Mouse (Mus musculus): Measurements from ENCODE around the gene Pdss2.
"Not testable (repeated sequence)": the region's sequence is repeated elsewhere in the genome, so short reads cannot be mapped to it uniquely, and the experiment has no call there.

Gene Pdss2

DNA sequence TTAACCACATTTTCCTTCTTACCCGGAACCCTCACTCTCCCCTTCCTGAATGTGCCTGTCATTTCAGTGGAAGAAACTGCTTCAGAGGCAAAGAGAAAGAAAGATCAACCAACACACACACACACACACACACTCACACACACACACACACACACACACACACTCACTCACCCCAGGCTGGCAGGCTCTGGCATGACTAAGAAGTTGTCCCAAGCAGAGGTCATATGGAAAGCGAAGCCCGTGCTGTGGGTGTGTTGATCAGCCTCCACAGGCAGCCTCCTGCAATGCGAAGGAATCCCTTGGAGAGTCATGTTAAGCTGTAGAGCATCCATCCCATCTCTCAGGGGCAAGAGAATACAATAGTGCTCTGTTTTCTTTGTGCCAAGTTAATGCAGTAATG, 154.0 kb downstream of the Pdss2 start:
- in situ Hi-C loops (cut with MseI, MboI): loop anchor here in 1 of 2 experiments (10.0 kb wide), 1 partner anchor 160 kb away; no protein-coding TSS in a partner anchor

DNA sequence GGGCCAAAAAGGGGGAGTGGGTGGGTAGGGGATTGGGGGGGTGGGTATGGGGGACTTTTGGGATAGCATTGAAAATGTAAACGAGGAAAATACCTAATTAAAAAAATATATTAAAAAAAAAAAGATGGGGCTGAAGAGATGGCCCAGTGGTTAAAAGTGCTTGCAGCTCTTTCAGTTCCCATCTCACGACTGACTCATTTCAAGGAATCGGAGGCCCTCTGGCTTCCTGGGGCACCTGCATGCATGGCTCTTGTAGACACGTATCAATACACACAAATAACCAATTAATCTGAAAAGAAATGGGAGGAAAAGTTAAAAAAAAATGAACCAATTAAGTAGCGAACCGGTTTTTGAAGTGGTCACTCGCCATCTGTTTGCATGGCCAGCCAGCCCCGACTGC, 155.5 kb downstream of the Pdss2 start:
- in situ Hi-C loops (cut with MseI, MboI): loop anchor here in 1 of 2 experiments (10.0 kb wide), 1 partner anchor 162 kb away; no protein-coding TSS in a partner anchor

DNA sequence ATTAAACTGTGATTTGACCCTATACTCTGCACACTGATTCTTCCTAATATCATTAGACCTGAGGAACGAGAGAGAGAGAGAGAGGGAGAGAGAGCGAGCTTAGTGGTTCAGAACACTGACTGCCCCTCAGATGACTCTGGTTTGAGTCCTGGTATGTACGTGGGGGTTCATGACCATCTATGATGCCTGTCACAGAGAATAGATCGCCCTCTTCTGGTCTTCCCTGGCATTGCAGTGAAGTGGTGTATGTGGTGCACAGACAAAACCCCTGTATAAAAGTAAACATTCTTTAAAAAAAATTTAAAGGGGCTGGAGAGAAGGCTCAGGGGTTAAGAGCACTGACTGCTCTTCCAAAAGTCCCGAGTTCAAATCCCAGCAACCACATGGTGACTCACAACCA, 157.0 kb downstream of the Pdss2 start:
- in situ Hi-C loops (cut with MseI, MboI): loop anchor here in 1 of 2 experiments (10.0 kb wide), 1 partner anchor 163 kb away; no protein-coding TSS in a partner anchor

DNA sequence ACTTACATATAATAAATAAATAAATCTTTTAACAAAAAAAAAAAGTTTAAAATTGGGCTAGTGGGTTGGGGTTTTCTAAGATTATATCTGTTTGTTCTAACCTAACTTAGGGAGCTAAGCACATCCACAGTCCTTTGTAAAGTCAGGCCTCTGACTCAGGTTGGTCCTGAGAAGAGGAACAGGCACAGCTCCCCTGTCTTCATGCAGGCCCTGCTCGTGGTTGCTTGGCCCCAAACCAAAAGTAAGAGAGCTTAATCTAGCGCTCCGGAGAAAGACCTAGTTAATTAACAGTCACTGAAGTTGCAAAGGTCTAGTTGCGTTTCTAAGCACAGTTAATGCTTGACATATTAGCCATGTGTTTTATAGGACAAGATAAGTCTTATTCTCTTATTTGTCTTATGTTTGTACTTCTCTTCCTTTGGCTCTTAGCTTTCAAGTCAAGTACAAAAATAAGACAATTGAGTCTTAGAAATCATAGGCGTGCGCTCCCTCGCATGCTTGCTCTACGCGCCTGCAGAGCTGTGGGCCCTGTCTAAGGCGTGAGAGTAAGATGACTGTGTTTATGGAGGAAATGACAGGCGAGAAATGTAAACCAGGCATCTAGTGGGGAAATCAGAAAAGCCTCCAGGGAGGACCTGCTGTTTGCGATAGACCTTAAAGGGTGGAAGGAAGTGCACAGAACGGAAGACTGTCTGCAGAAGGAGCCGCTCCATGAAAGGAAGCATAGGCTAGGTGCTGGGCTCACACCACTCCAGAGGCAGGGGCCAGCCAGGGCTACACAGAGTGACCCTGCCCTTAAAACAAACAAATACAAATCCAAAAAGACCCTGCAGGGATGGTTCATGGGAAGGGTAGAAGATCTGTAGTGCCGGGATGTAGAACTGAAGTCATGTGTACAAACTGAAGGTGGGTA, 157.7 kb downstream of the Pdss2 start:
- in situ Hi-C loops (cut with MseI, MboI): loop anchor here in 1 of 2 experiments (10.0 kb wide), 1 partner anchor 164 kb away; no protein-coding TSS in a partner anchor

DNA sequence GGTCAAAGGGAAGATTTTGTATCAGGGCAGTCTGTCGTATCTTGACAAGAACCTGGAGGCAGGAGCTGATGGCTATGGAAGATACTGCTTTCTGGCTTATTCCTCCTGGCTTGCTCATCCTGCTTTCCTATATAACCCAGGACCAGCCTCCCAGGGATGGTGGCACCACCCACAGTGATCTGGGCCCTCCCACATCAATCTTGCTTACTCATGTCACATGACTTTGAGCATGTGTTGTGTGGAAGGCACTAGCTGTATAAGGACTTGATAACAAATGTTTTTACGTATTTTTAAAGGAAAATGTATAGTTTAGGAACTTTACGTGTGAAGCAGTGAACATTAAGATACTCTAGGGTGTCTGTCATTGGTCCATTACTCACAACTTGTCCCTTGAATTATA, 161.4 kb downstream of the Pdss2 start:
- in situ Hi-C loops (cut with MseI, MboI): no loop called here

DNA sequence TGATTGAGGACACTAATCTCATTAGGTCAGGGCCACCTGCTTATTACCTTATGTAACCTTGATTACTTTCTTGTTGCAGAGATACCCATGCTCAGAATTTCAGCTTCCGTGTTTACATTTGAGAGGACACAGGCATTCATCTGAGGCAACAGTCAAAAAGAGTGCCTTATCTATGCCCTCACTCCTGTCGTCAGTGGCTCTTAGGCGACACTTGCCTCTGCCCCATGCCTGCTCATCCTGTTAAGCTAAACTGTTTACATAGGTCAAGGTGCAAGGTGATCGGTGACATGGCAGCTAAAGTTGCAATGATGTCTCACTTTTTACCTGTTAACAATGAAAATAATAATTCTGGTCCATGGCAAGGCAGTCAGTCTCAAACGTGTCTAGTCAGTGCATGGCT, 163.3 kb downstream of the Pdss2 start:
- in situ Hi-C loops (cut with MseI, MboI): no loop called here

DNA sequence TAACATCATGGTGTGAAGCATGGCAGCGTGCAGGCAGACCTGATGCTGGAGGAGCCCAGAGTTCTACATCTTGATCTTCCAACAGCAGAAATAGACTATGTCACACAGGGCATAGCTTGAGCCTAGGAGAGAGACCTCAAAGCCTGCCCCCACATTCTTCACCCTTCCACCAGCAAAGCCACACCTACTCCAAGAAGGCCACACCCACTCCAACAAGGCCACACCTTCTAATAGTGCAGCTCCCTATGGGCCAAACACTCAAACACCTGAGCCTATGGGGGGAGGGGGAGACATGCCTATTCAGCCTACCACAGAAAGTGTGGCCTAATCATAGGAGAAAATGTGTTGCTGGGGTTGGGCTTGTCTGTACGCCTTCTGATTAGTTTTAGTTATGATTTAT, 171.6 kb downstream of the Pdss2 start:
- in situ Hi-C loops (cut with MseI, MboI): no loop called here

DNA sequence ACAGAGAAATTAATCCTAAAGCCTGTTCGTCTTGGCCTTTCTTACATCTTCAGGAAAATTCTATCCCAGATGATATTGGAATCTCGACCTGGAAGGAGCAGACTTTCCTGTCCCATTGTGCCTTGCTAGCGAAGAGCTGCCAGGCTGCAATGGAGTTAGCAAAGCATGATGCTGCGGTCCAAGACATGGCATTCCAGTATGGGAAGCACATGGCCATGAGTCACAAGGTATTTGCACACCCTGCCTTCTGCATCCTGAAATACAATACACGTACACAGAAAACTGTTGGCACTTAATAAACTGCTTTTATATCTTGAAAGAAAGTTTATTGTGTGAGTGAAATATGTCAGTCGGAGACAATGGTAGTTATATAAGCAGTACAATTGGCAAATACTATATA, 172.5 kb downstream of the Pdss2 start:
- in situ Hi-C loops (cut with MseI, MboI): no loop called here

DNA sequence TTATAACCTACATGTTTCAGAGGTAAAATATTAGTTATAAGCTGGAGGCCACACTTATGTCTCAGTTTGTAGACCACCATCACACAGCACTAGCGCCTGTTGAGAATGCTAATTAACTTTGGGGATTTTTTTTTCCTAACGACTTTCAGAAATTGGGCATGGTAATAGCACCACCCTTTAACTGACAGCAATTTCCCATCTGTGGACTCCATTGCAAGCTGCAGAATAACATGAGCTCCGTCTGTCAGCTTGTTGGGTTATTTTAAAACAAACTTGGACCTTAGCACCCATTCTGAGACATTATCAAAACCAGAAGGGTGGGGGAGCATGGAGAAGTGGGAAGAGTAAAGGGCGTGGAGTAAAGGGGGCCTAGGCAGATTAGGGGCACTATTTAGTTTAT, 174.5 kb downstream of the Pdss2 start:
- in situ Hi-C loops (cut with MseI, MboI): no loop called here

DNA sequence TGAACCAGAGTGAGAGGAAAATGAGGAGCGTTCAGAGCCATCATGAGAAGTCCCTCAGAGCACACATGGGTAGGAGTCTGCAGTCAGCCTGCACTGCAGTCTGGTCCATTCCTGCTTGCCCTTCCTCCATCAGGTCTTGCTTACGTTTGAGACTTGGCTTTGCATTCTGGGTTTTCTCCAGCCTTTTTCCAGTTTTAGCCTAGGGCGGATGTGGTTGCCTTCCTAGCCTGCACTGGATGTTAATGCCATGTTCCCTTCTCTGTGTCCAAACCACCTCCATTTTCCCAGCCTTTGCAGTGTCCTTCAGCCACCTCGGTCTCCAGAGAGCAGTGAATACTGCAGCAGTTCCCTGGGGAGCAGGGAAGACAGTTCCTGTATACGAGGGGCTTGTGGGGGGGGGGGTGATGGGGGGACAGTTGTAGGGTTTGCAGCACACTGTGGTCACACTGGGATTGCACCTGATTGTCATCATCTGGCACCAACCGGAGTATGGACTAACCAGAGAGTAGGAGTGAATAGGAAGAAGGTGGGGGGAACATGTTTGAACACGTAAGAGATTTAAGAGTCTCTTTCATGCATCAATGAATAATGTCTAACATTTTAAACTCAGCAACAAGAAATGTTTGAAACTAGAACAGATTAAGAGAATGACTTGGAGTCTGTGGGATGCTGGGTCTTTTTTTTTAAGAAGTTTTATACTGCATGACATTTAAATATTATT, 178.5 kb downstream of the Pdss2 start:
- in situ Hi-C loops (cut with MseI, MboI): no loop called here

DNA sequence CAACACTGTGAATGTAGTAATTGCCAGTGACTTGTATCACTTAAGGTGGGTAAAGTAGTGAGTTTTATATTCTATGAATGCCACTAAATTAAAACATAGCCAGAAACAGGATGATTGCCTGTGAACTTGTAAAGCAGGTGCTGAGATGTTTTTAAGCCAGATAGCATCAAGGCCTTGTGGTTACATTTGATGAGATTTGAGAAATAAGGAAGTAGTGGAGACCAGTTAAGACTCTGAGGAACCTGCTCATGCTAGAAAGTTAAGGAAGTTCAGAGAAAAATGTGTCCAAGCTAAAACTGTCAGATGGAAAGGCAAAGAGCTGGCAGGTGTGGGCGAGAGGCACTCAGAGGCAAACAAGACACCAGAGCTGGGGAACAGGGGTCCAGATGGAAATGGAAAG, 184.8 kb downstream of the Pdss2 start:
- in situ Hi-C loops (cut with MseI, MboI): no loop called here

DNA sequence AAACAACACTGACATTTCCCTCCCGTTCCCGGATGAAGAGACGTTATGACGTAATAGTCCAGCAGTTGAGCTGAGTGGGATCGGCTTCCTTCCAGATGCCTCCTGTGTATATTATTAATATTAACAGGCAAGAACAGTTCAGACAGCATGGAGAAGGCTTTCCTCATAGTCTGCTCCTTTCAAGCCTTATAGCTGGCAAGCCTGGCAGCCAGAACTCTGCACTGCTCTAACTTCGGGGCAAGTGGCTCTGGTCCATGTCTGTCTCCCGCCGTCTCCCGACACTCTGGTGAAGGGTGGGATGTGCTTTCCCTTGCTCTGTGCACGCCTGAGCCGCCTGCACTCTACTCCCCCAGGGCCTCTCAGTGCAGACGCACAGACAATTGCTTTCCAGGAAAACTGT, 185.6 kb downstream of the Pdss2 start:
- in situ Hi-C loops (cut with MseI, MboI): no loop called here

DNA sequence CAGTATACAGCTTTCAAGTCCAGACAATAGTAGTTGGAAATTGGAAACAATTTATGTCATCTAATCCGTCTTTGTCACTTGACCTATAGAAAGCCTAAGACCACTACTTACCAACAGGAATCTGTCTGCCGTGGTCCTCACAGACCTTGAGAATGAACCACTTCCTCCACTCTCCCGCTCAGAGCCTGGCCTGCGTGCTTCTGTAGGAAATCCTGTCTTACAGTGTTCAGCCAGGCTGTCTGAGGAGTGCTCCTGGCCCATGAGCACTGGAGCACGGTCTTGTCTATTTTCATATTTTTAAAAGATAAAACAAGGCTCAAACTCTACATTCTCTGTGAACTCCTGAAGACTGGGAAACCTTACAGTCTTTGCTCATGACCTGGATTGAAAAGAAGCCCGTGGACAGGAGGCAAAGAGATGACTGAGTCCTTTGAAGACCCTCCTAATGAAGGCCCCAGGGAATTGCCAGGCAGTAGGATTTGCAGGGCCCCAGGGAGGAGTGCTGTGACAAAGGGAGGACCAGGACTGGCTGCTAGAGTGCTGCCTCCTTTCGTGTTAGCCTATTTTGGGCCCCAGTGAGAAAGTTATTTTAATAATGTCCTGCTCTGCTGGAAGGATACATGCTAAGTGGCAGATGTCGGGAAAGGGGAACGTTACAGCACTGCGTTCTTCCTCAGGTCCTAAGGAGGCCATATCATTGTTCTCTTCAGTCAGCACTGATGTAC, 188.4 kb downstream of the Pdss2 start:
- in situ Hi-C loops (cut with MseI, MboI): no loop called here

DNA sequence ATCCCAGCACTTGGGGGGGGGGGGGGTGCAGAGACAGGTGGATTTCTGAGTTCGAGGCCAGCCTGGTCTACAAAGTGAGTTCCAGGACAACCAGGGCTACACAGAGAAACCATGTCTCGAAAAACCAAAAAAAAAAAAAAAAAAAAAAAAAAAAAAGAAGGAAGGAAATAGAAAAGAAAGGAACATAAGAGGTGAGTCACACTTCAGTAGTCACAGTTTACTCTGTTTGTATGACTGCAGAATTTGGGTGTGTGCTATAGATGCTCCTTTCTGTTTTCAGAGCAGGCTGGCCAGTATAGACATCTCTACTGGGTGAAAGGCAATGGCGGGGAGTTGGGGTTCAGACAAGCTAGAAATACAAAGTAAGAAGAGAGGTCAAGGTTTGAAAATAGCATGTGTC, 189.9 kb downstream of the Pdss2 start:
- in situ Hi-C loops (cut with MseI, MboI): not testable (repeated sequence)

DNA sequence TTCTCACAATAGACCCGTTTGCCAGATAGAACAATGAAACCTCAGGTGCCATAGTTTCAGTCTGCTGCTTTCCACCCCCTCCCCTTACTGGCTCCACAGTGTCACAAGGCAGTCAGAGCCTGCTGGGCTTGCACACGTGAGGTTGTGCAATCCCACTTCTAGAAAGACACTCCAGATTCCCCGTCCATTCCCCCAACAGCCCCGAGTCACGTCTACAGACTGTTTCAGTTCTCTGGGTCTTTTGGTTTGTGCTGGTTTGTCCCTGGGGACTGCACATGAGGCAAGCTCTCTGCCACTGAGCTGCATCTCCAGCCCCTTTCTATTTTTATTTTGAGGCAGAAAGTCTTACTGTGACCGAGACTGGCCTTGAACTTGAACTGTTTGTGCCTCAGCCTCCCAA, 196.1 kb downstream of the Pdss2 start:
- in situ Hi-C loops (cut with MseI, MboI): no loop called here

DNA sequence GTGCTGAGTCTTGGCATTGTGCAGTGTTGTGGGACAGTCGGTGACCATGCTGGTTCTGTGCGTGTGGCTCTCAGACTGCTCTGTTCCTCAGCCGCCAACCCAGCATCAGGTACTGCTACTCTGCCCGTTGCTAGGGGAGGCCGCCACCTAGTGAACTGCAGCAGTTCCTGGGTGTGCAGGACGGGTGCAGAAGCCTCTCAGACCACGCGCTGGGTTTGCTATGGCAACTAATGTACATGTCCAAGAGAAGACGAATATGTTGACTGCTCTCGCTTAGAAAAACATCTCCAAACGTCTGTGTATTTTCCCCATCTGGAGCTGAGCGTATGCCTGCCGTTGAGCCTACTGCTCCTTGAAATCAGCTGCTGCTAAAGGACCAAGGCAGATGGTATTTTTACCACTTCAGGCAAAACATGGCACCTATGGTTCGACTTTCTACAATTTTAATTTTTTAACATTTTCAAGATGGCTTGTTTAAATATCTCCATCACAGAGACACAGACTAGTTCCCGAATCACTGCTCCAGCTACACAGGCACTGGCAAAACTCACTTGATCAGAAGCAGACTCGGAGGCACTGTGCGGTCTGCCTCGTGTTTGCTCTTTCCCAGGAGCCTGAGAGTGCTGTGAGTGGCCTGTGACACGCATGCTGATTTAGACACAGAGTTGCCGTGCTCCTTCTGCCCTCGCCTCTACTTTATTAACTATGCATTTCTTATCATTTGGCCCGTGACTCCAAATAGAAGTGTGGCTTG, 199.6 kb downstream of the Pdss2 start:
- in situ Hi-C loops (cut with MseI, MboI): no loop called here

DNA sequence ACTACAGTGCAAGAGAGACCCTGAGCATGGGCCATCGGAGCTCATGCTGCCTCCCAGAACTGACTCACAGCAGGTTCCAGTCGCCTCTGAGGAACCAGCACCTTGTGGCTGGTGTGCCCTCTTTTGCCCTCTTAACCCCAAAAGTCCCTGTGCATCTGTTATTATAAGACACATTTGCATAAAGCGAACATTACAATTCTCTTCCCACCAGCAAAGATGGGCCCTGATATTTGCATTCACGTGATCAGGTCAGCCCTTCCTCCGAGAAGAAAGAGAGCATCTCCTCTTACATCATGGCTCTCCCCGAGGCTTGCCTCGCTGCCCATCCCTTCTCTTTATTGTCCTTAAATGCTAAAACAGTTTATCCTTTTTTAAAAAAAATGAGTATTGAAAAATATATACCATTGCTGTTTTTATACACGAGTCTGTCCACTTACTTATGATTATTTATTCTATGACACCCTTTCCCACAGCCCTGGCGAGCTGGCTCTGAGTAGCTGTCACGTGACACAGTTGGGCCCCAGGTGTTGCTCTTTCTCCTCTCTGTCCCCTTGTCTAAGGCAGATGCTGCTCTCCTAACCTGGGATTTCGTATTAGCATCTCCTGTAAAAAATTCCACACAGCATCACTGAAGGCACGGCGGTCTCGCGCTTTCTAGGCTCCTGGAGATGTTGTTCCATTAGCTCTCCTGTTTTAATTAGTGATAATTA, 200.9 kb downstream of the Pdss2 start:
- in situ Hi-C loops (cut with MseI, MboI): no loop called here

DNA sequence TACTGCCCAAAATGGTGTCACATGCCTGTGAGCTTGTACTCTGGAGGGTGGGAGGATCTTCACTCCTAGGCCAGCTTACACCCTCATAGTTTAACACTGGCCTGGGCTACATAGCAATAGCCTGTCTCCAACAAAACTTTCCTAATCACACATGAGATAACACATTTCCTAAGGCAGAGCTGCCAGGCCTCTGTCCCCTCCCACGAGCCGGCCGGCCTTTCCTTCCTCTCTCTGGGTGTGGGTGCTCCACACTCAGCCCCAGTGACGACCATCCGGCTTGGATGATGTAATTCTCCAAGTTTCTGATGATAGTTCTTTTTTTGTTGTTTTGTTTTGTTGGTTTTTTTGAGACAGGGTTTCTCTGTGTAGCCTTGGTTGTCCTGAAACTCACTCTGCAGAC, 203.3 kb downstream of the Pdss2 start:
- in situ Hi-C loops (cut with MseI, MboI): no loop called here

DNA sequence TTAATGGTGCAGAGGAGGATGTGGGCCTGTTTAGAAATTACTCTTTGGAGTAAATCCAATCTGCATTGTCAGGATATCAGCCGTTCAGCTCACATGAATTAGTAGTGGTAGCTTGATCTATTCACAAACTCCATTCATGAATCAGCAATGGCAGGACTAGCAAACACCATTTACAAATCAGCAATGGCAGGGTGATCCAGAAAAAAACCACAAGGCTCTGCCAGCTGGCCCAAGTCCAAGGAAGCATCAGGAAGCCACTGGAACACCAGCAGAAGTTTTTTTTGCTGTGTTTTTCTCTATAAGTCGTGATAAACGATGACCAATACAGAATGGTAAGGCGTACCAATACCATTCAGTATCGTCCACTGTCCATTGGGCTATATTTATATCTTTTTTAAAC, 209.3 kb downstream of the Pdss2 start:
- in situ Hi-C loops (cut with MseI, MboI): no loop called here

DNA sequence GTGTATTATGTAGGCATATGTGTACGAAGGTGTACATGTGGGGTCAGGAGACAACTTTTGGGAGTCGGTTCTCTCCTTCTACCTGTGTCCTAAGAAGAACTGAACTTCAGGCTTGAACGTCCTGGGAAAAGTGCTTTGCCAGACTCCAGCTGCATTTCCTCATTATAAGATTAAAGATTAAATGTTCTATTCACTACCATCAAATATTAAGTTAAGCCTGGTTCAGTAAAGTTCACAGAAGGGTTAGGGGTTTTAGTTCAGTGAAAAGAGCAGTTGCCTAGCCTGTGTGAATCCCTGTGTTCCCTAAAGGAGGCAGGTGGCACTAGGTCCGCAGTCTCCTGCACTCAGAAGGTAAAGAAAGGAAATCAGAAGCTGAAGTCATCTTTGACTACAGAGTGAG, 213.0 kb downstream of the Pdss2 start:
- in situ Hi-C loops (cut with MseI, MboI): no loop called here

DNA sequence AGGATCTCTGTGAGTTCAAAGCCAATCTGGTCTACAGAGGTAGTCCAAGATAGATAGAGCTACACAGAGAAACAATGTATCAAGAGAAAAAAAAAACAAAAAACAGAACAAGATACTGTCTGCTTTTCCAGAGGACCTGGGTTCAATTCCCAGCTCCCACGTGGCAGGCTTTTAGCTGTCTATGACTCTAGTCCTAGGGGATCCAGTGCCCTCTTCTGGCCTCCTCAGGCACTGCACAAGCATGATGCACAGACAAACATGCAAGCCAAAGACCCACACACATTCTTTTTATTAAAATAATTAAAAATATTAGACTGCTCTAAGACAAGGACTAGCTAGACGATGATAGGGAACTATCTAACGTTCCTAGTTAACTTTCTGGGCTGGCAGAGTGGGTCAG, 214.5 kb downstream of the Pdss2 start:
- in situ Hi-C loops (cut with MseI, MboI): no loop called here
